Mouse (Mus musculus) G1E (cell line): ENCODE results near the gene Lnx1.

Source experiments
- CTCF ChIP-seq: IDR thresholded peaks from 2 replicates; pipeline ENCODE4 v1.5.1; 2012; ENCODE audit warnings: low read depth, low read length, inconsistent platforms, mixed read lengths
- GATA1 ChIP-seq: IDR thresholded peaks from 2 replicates; pipeline ENCODE4 v1.6.1; 2012; ENCODE audit warnings: borderline replicate concordance, low read length, inconsistent platforms, mixed read lengths
- GATA2 ChIP-seq: IDR thresholded peaks from 2 replicates; pipeline ENCODE4 v1.6.1; 2012; ENCODE audit warnings: low read depth, low read length, inconsistent platforms, borderline replicate concordance
- POLR2AphosphoS5 ChIP-seq: IDR thresholded peaks from 2 replicates; pipeline ENCODE4 v1.6.1; 2012; ENCODE audit warnings: low read depth, low read length, inconsistent platforms; ENCODE audit not compliant: insufficient replicate concordance
- TAL1 ChIP-seq: conservative IDR thresholded peaks from 2 replicates; pipeline ENCODE4 v1.6.1; 2012; ENCODE audit warnings: low read depth, low read length, inconsistent platforms, mixed read lengths

GRCm38 (mm10) chr5:74545606-74546005 is 157.1 kb downstream of the Lnx1 start:
- TF ChIP-seq CTCF (no peak), GATA1 (no peak), GATA2 (no peak), TAL1 (no peak), POLR2AphosphoS5 (no peak)
